Mouse (Mus musculus) liver, embryonic 14.5 days (tissue): ENCODE measurements at regions not wholly inside any gene's neighbourhood (a gene's known extent, or its start where the extent isn't known, plus 50 kb on each side); places are given as distances from the start of the nearest gene placed in this dataset.

Source experiments
- ATAC-seq: fragments of 200-750 bp; cut with Nextera tagmentation; 2 replicates; pipeline ENCODE4 v1.8.0; 2017; ENCODE audit warnings: moderate number of reproducible peaks, mild to moderate bottlenecking, moderate library complexity; ENCODE audit not compliant: insufficient read depth
- DNase-seq, 3 experiments: peaks; one replicate each; pipeline ENCODE4 v3.0.0-alpha.2; 2012 to 2013; ENCODE audit warnings: low read depth in 3 of 3, low spot score in 3 of 3
- H3K27ac ChIP-seq: fragments of 300-500 bp; sonication (generic); 2 replicates; pipeline ENCODE4 v1.5.1; 2014; ENCODE audit warnings: moderate library complexity, mild to moderate bottlenecking, control low read depth, inconsistent platforms
- H3K27me3 ChIP-seq: fragments of 300-500 bp; sonication (generic); 2 replicates; pipeline ENCODE4 v1.6.1; 2014; ENCODE audit warnings: mild to moderate bottlenecking, low read length, moderate library complexity; ENCODE audit not compliant: control insufficient read depth, insufficient read depth
- H3K36me3 ChIP-seq: fragments of 300-500 bp; sonication (generic); replicated peaks from 2 replicates; pipeline ENCODE4 v1.6.1; 2014; ENCODE audit warnings: low read depth; ENCODE audit not compliant: control insufficient read depth, insufficient read depth
- H3K4me1 ChIP-seq, 2 experiments: fragments of 200-500 bp in 1 of 2; fragments of 300-500 bp in 1 of 2; sonication (generic) in 1 of 2; replicated peaks; 2 replicates each; pipeline ENCODE4 v1.6.1; 2012 to 2014; ENCODE audit warnings: antibody characterized with exemption in 1 of 2, inconsistent platforms in 1 of 2, low read length in 1 of 2; ENCODE audit not compliant: control insufficient read depth in 2 of 2, insufficient read depth in 2 of 2
- H3K4me2 ChIP-seq: fragments of 300-500 bp; sonication (generic); 2 replicates; pipeline ENCODE4 v1.6.1; 2014; ENCODE audit warnings: low read depth, mild to moderate bottlenecking, control low read depth, moderate library complexity
- H3K4me3 ChIP-seq, 2 experiments: fragments of 200-500 bp in 1 of 2; fragments of 300-500 bp in 1 of 2; sonication (generic) in 1 of 2; 2 replicates each; pipeline ENCODE4 v1.5.1; 2012 to 2014; ENCODE audit warnings: low read depth in 2 of 2, low read length in 2 of 2, mild to moderate bottlenecking in 2 of 2, control low read depth in 1 of 2, inconsistent platforms in 1 of 2, moderate library complexity in 1 of 2; ENCODE audit not compliant: insufficient read depth in 1 of 2
- H3K9ac ChIP-seq: fragments of 300-500 bp; sonication (generic); replicated peaks from 2 replicates; pipeline ENCODE4 v1.6.1; 2014; ENCODE audit warnings: mild to moderate bottlenecking, control low read depth, moderate library complexity
- H3K9me3 ChIP-seq: fragments of 300-500 bp; sonication (generic); 2 replicates; pipeline ENCODE4 v1.6.1; 2016; ENCODE audit warnings: low read length, mixed read lengths; ENCODE audit not compliant: control insufficient read depth
- CTCF ChIP-seq: IDR thresholded peaks from 2 replicates; pipeline ENCODE4 v1.5.1; 2016; ENCODE audit warnings: antibody characterized with exemption, low read depth, control low read depth
- EP300 ChIP-seq: IDR thresholded peaks from 2 replicates; pipeline ENCODE4 v1.6.1; 2016; ENCODE audit warnings: antibody characterized with exemption, low read depth
- WGBS: fragments of 180-500 bp; shearing (Covaris S2); extraction: QIAGEN DNeasy Blood & Tissue Kit; methylation state at CpG from one replicate; pipeline ENCODE4 v1.1.7; 2014; ENCODE audit not compliant: insufficient replicate concordance; 5-methylcytosine and 5-hydroxymethylcytosine counted together

- no peak for TF ChIP-seq EP300
- no peak for TF ChIP-seq CTCF
Observed at GRCm38 (mm10) chr15:37159349-37159748, 151.8 kb upstream of the Zfp706 start.

DNA sequence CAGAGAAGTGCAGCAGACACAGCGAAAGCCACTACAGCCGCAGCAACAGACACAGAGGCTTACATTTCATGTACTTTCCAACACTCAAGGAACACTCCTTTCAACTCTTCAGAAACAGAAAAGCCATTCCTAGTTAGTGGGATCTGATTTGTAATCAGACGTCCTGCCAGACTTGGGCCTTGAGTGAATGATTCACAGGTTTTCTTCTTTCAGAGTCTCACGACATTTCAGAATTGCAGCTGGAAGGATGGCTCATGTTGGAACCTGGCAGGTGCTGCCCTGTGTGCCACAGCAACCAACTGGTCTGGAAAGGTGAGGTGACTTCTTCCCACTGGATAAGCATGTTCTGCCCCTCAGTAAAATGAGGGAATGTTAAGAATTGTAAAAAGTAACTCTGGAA lies 149.8 kb upstream of the Zfp706 start:
- H3K9me3 ChIP-seq = no peaks in the 10 kb centered on the region
- H3K4me1 ChIP-seq = no peaks in the 10 kb centered on the region
- no peaks in the 10 kb centered on the region for H3K27me3 ChIP-seq
- ATAC-seq = no peak
- TF ChIP-seq EP300 (no peak), CTCF (no peak)
- DNase-seq = no peak
- no peak overlapping the region for H3K9ac ChIP-seq
- H3K27ac ChIP-seq = no peak overlapping the region
- H3K4me2 ChIP-seq = no peak overlapping the region
- no peak overlapping the region for H3K4me3 ChIP-seq
- H3K36me3 ChIP-seq = no peaks in the 10 kb centered on the region
- WGBS = 56% methylated on average over 4 of the region's 4 CpGs

More at GRCm38 (mm10) chr15:37159349-37159748, 151.8 kb upstream of the Zfp706 start:
- no peak for ATAC-seq
- Histone ChIP-seq H3K9me3 (no peaks in the 10 kb centered on the region), H3K27me3 (no peaks in the 10 kb centered on the region), H3K4me3 (no peak overlapping the region), H3K4me2 (no peak overlapping the region), H3K9ac (no peak overlapping the region), H3K4me1 (no peaks in the 10 kb centered on the region), H3K36me3 (no peaks in the 10 kb centered on the region), H3K27ac (no peak overlapping the region)
- DNase-seq = no peak
- whole genome bisulfite sequencing = 15% methylated on average over 4 of the region's 4 CpGs

GRCm38 (mm10) chr15:37154934-37155333 lies 147.4 kb upstream of the Zfp706 start:
- ATAC-seq = no peak
- H3K4me3 ChIP-seq = no peak overlapping the region

DNA sequence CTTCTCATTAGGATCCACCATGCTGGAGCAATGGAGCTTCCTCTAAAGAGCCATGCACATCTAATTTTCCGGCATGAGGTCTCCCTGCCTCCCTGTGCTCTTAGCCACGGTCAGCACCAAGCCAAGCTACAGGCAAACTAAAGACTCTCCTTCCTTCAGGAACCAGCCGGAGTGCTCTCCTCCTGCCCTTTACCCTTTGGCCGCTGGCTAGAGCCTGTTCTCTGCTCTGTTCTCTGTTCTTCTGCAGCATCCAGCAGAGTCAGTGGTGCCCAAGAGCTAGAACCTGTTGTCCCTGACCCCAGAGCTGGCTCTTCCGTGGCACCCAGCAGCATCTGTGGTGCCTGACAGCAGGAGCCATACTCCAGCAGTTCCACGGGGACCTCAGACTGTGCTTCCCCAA lies 145.6 kb upstream of the Zfp706 start:
- no peak for ATAC-seq

More at GRCm38 (mm10) chr15:37154934-37155333, 147.4 kb upstream of the Zfp706 start:
- Histone ChIP-seq H3K4me1 (no peaks in the 10 kb centered on the region), H3K9me3 (no peaks in the 10 kb centered on the region), H3K27ac (no peak overlapping the region), H3K4me2 (no peak overlapping the region), H3K9ac (no peak overlapping the region), H3K36me3 (no peaks in the 10 kb centered on the region), H3K27me3 (no peaks in the 10 kb centered on the region)
- DNase-seq = no peak
- TF ChIP-seq EP300 = no peak
- no peak for TF ChIP-seq CTCF
- 68% methylated on average over 4 of the region's 4 CpGs for WGBS

DNA sequence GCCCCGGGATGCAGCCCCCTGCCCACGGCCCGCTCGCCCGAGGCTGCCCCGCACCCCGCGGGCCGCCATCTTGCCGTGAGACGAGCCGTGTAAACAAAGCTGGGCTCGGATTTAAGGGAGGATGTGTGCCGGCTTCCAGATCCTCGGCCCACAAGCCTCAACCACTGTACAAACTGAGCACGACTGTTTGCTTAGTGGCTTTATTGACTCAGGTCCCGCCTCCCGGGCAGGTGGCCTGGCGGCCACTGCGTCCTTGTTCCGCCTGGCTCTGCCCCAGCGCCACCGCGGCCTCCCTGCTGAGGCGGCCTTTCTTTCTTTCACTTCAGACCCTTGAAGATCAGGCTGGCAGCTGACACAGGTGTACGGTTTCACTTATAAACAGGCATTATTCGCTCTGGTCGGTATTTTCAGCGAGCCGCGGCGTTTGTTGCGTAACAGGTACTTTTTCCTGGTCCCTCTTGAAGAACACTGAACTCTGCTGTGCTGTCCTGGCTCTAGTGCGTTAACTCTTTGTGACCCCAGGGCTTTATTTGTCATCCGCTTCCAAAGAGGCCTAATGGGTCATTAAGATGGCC lies 128.1 kb upstream of the Zfp706 start:
- H3K4me1 ChIP-seq = no peaks in the 10 kb centered on the region
- H3K27me3 ChIP-seq = no peaks in the 10 kb centered on the region
- H3K4me2 ChIP-seq = peak overlapping the region; percentile 76
- TF ChIP-seq EP300 = no peak
- H3K9me3 ChIP-seq = no peaks in the 10 kb centered on the region
- H3K27ac ChIP-seq = no peak overlapping the region
- WGBS = 6% methylated on average over 35 of the region's 35 CpGs
- H3K4me3 ChIP-seq = peak overlapping the region; percentile 58 to 63
- H3K9ac ChIP-seq = peak overlapping the region; percentile 58
- peak; percentile 62 for ATAC-seq
- no peaks in the 10 kb centered on the region for H3K36me3 ChIP-seq
- peak in 2 of 3 experiments; percentile 11 to 16 for DNase-seq

More for the DNA sequence above, 145.6 kb upstream of the Zfp706 start:
- no peaks in the 10 kb centered on the region for H3K27me3 ChIP-seq
- H3K9ac ChIP-seq = no peak overlapping the region
- no peak overlapping the region for H3K4me3 ChIP-seq
- no peaks in the 10 kb centered on the region for H3K36me3 ChIP-seq
- H3K4me2 ChIP-seq = no peak overlapping the region
- no peak for DNase-seq
- H3K27ac ChIP-seq = no peak overlapping the region
- no peaks in the 10 kb centered on the region for H3K9me3 ChIP-seq
- WGBS = 54% methylated on average over 6 of the region's 6 CpGs
- no peaks in the 10 kb centered on the region for H3K4me1 ChIP-seq
- TF ChIP-seq CTCF (no peak), EP300 (no peak)
